Mouse (Mus musculus): ENCODE data around the gene Btbd35f23. TPM values are rescaled to one million over a fixed set of nuclear protein-coding genes. Genes with fewer than 3 reads are reported as not detected.
"Not testable (repeated sequence)": the region's sequence is repeated elsewhere in the genome, so short reads cannot be mapped to it uniquely, and the experiment has no call there.

Btbd35f23 gene
- not detected in 2 replicates for polyA plus RNA-seq (2014; fragmentation: Nextera tagmentation; extraction: Ambion mirVana)

DNA sequence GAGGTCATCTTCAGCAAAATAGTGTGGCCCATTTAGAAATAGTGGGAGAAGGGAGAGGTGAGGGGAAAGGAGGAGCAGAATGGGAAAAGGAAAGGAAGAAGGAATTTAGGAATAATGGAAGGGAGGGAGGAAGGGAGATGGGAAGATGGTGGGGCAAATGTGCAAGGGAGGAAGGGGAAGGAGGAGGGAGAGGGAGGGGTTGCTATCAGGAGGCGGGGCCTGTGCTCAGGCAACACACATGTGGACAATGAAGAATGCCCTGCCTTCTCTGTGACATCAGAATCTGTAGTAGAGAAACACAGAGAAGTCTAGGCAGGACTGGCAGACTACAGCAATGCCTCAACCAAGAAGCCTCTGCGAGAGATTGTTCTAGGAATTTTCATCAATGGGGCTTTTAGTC, at the start of gene Btbd35f23:
Gene Btbd35f23, plus strand, starts transcription at position 301 of the 400 bp plus-strand sequence.
- DNase-seq (ENCODE audit: low spot score); ATAC-seq (ENCODE audit: insufficient number of reproducible peaks, low FRiP score, low TSS enrichment, low read depth); H3K9me3 ChIP-seq (ENCODE audit: control insufficient read depth, low read length); H3K9ac ChIP-seq (ENCODE audit: low read length); H3K36me3 ChIP-seq (ENCODE audit: control insufficient read depth, insufficient read depth, low read length); H3K4me2 ChIP-seq (ENCODE audit: low read depth, severe bottlenecking); H3K4me3 ChIP-seq (ENCODE audit: low read depth, low read length); H3K27ac ChIP-seq (replicated peaks; ENCODE audit: low read depth, low read length); H3K27me3 ChIP-seq (ENCODE audit: control insufficient read depth, insufficient read depth, low read length); H3K4me1 ChIP-seq (ENCODE audit: control insufficient read depth, insufficient read depth, low read length): not testable (repeated sequence)
- WGBS: 91% methylated on average over 1 of the region's 2 CpGs

Other genes with a start within 250 kb of the Btbd35f23 start
- not detected in 2 replicates for gene Btbd35f24, start 119.0 kb downstream of the Btbd35f23 start, polyA plus RNA-seq (2014; fragmentation: Nextera tagmentation; extraction: Ambion mirVana)